In the genomic region with DNA sequence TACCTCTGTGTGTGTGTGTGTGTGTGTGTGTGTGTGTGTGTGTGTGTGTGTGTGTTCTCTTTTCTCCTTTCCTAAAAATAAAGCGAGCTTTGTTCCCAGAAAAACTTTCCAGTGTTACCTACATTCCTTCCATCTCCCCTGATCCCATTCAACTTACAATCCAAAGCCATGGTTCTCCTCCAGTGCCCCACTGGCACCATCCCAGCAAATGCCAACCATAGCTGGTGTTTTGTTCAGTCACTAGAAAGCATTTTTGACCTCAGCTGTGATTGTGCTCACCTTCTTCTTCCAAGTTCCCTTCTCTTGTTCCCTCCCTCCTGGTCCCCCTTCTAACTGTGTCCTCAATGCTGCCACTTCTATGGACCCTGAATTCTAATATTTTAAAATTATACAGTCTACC, we compare ENCODE assay signal across 25 mouse cellular contexts.
A peak's percentile ranks its signal among the peaks of the same experiment; 100 is the strongest.
DNase-seq lines count a peak whose midpoint lies in the region; ATAC-seq and TF ChIP-seq lines count a peak whose summit lies in the region.
"Had no signal": no experiment of that assay in that cellular context is flagged by ENCODE, and none has a peak within 500 bp of the region (broad histone marks: within the 10 kb centered on the region; RNA-seq: fewer than 3 reads in every experiment).

No protein-coding gene starts in this region.

- no peak for TF ChIP-seq EP300 in heart, adult 2 months (IDR thresholded peaks at IDR 0.05; ENCODE audit: insufficient read depth, low read depth, low read length)

- H3K4me3 ChIP-seq in heart, adult 2 months: no peak overlapping the region
- H3K4me3 ChIP-seq in kidney, embryonic 15.5 days (replicated peaks): no peak overlapping the region
- H3K4me3 ChIP-seq: forebrain, embryonic 10.5 days; liver, embryonic 13.5 days; midbrain, embryonic 12.5 days had no signal

- no peak for TF ChIP-seq POLR2A in heart, adult 2 months (IDR thresholded peaks at IDR 0.05; ENCODE audit: insufficient read depth, low read depth, low read length)

- no peaks in the 10 kb centered on the region for H3K36me3 ChIP-seq in heart, adult 2 months (ENCODE audit: control insufficient read depth, insufficient read depth, low read length)
- no peaks in the 10 kb centered on the region for H3K36me3 ChIP-seq in kidney, embryonic 15.5 days
- H3K36me3 ChIP-seq: forebrain, embryonic 10.5 days; liver, embryonic 13.5 days; midbrain, embryonic 12.5 days had no signal

- no peak for TF ChIP-seq CTCF in heart, adult 2 months (IDR thresholded peaks at IDR 0.05)

- no peak for ATAC-seq in kidney, embryonic 15.5 days (replicated peaks; ENCODE audit: low FRiP score)
- ATAC-seq: CD4-positive, CD25-positive, alpha-beta regulatory T cell, adult 4 months; forebrain, postnatal 0 days; inflammation-experienced regulatory T-cells, adult 6 months had no signal

- H3K4me1 ChIP-seq in heart, adult 2 months (ENCODE audit: control insufficient read depth, insufficient read depth, low read length): no peaks in the 10 kb centered on the region
- H3K4me1 ChIP-seq in kidney, embryonic 15.5 days: no peaks in the 10 kb centered on the region
- H3K4me1 ChIP-seq: forebrain, embryonic 10.5 days; liver, embryonic 13.5 days; midbrain, embryonic 12.5 days had no signal

- H3K4me2 ChIP-seq in kidney, embryonic 15.5 days: no peak overlapping the region
- H3K4me2 ChIP-seq: hindbrain, embryonic 14.5 days; liver, embryonic 13.5 days; midbrain, embryonic 12.5 days had no signal

- WGBS in heart, adult 2 months: 38% methylated on average over 1 of the region's 1 CpGs
- WGBS in kidney, embryonic 15.5 days: 86% methylated on average over 1 of the region's 1 CpGs

- no peaks in the 10 kb centered on the region for H3K27me3 ChIP-seq in heart, adult 2 months (ENCODE audit: control insufficient read depth, insufficient read depth, low read length)
- no peaks in the 10 kb centered on the region for H3K27me3 ChIP-seq in kidney, embryonic 15.5 days
- H3K27me3 ChIP-seq: liver, embryonic 13.5 days; midbrain, embryonic 12.5 days had no signal

- peak; percentile 12 to 34 for DNase-seq in heart, adult 2 months
- no peak for DNase-seq in heart, adult 11 months
- DNase-seq in kidney, adult 18-20 months: peak; percentile 71
- DNase-seq in kidney, postnatal 10 days: peak; percentile 70
- no peak for DNase-seq in c-Kit-positive CD71-positive TER-119-positive erythroid progenitor cells, embryonic 14.5 days (ENCODE audit: low spot score)
- no peak for DNase-seq in lung, postnatal 4 days
- DNase-seq: adrenal gland, adult 2 months; cerebellum, adult 18-20 months; cerebellum, postnatal 14 days; forebrain, postnatal 0 days; gastrocnemius, postnatal 36 days; layer of hippocampus, adult 9-11 months; liver, embryonic 13.5 days; lung, adult 2 months; lung, postnatal 14 days; right cerebral cortex, postnatal 14 days; thymus, adult 2 months; thymus, postnatal 4 days had no signal

- H3K79me2 ChIP-seq in heart, adult 2 months (replicated peaks; ENCODE audit: control insufficient read depth, insufficient read depth, low read length): no peaks in the 10 kb centered on the region

- H3K9me3 ChIP-seq in kidney, embryonic 15.5 days (replicated peaks): no peaks in the 10 kb centered on the region
- H3K9me3 ChIP-seq: forebrain, embryonic 10.5 days; liver, embryonic 13.5 days; midbrain, embryonic 12.5 days had no signal

- intact Hi-C loops in heart, adult 2 months (cut with DNase I): no loop called here

- no peak overlapping the region for H3K27ac ChIP-seq in heart, adult 2 months
- H3K27ac ChIP-seq in kidney, embryonic 15.5 days: no peak overlapping the region
- H3K27ac ChIP-seq: forebrain, embryonic 10.5 days; hindbrain, embryonic 14.5 days; liver, embryonic 13.5 days; midbrain, embryonic 12.5 days; stomach, postnatal 0 days had no signal

- no peak overlapping the region for H3K9ac ChIP-seq in heart, adult 2 months (ENCODE audit: low read depth, low read length)
- no peak overlapping the region for H3K9ac ChIP-seq in kidney, embryonic 15.5 days
- H3K9ac ChIP-seq: forebrain, postnatal 0 days; hindbrain, embryonic 14.5 days; liver, embryonic 13.5 days; midbrain, embryonic 12.5 days had no signal

Comparison
In these comparisons a context has a peak if more than half of its experiments do, and no peak if none do; other contexts are left out.
1. DNase-seq: peak in heart, adult 2 months (2 of 2), kidney, adult 18-20 months (single experiment) and kidney, postnatal 10 days (single experiment); none in heart, adult 11 months (single experiment), c-Kit-positive CD71-positive TER-119-positive erythroid progenitor cells, embryonic 14.5 days (single experiment) and lung, postnatal 4 days (0 of 2).